Mouse (Mus musculus) kidney, postnatal 10 days (tissue): ENCODE measurements at regions not wholly inside any gene's neighbourhood (a gene's known extent, or its start where the extent isn't known, plus 50 kb on each side); places are given as distances from the start of the nearest gene placed in this dataset.
"Not testable (repeated sequence)": the region's sequence is repeated elsewhere in the genome, so short reads cannot be mapped to it uniquely, and the experiment has no call there.

Experiments used
- DNase-seq: peaks from one replicate; pipeline ENCODE4 v3.0.0; 2021; ENCODE audit warnings: mixed read lengths

DNA sequence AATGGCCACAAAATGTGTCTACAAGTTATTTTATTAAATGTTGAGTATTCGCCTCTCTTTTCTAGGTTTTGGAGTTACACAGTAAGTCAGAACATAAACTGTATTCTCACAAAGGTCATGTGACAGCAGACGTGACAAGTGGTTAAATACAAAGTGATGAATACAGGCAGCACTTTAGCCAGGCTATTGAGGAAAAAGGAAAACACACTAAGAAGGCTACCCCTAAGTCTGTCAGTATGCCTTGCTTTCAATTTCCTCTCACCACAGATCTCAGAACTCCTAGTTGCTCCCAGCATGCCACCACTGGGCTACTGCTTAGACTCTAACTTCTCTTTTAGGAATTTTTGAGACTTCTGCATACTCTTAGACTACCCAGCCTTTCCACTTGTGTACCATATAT, 297.9 kb upstream of the Pex5l start:
- no peak for DNase-seq

DNA sequence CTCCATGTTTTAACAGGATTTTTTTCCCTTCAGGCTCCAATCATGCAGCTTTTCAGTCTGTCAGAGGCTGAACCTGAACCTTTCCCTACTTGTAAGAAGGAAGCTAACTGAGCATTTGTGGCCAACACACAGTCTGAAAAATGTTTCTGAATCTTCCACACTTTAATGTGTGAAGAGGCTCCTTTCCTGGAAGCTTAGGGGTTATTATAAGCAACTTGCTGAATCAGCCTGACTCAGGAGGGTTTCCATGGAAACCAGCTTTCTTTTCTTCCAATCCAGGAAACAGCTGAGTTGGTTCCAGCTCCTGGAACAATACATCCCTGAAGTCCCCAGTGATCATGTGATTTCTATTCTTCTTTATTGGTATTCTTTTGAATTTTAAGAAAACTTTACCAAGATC, 297.5 kb upstream of the Pex5l start:
- DNase-seq = no peak

DNA sequence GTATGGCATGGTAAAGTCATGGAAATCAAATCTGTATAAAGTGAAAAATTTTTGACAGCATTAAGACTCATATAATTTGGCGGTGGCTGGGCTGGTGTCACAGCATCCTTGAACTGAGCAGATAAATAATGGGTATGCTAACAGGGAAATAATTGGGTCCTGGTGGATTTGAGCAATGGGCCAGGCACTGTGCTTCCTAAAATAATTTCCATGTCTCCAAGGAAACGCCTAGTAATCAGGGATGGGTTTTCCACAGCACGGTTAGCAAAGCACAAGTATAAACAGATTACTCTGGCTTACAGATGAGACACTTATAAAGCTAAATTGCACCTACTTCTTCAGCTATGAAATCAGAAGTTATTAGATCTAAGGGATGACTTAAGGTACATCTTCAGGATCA, 273.9 kb upstream of the Pex5l start:
- DNase-seq = no peak

DNA sequence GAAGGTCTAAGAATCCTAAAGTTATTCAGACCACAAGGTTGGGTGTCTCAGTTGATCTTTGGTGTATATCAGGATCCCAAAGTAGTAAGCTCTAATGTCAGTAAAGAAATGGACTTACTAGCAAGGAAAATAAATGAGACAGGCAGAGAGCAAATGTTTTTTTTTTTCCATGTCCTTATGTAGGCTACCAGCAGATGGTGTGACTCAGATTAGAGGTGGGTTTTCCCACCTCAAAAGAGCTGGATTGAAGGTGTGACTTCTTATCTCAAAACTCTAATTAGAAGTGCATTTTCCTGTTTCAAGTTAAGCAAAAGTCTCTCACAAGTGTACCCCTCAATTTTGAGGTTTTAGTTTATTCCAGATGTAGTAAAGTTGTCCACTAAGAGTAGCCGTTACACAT, 273.3 kb upstream of the Pex5l start:
- no peak for DNase-seq

DNA sequence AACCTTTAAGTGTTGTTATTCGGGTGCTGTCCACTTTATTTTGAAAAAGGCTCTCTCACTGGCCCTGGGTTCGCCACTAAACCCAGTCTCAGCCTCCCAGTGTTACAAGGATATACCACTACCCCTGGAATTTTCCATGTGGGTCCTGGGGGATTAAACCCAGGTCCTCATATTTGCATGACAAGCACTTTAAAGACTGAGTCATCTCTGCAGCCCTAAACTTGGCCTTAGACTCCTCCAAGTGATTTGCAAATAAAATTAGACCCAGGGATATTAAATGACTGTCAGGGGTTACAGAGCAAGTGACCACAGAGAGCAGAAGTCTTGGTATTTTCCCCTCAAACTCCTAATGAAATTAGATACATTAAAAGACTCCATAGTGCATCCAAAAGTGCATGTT, 258.9 kb upstream of the Pex5l start:
- DNase-seq = no peak

DNA sequence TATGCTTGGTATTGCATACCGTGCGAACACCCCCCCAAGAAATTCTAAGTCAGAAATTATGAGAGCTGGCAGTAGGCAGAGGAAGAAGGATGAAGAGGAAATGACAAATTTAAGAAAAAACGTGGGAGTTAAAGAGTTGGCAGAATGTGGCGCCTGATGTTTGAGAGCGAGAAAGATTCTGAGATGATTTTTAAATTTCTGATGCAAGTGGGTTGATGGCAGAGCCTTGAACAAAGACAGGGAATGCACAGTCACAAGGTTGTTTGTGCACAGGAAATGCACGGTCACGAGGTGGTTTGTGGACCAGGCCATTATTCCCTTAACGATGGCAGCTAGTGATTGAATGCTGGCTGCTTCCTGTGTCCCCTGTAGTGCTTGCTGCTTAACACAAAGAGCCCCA, 256.3 kb upstream of the Pex5l start:
- no peak for DNase-seq

DNA sequence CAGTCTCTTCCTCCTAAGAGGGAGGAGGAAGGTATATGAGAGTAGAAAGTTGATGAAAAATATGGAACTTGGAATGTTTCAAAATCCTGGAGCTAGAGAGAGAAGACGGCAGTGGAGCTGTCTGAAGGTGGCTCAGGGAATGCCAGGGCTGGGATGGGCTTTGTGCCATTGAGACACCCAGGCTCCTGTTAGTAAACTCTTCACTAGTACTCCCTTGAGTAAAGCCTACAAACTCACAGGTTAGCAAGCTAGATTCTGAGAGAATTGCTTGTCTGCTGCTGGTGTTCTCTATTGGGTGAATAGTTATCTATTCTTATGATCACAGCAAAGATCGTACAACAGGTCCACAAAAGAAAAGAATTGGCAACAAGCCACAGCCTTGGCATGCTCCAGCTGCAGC, 255.3 kb upstream of the Pex5l start:
- DNase-seq = no peak

DNA sequence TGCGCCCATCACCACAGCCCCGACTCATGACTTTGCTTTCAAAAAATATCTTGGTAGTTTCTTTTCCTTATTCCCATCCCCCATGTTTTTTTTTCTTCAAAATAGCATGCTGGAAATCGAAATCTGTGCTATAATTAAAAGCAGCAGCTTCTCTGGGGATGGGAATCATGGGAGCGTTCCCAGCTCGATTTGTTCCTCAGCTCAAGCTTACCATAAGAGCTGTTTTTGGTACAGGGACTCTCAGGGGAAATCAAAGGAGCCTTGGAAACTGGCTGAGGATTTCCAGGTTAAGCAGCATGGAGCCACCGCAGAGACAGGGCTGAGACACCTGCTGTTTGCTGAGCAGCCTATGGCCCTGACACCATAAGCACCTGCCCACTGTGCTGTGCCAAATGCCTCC, 254.2 kb upstream of the Pex5l start:
- DNase-seq = no peak

DNA sequence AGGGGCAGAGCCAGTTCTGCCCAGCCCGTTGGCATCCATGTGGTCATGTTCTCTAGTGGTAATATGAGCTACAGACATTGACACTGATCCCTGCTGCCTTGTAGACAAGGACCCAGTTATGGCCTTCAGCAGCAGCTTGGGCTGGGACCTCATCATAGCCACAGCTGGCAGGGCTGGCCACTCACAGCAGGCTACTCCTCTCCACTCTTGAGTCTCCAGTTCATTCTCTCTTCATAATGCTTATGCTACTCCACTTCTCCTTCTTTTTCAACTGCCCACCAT, 249.4 kb upstream of the Pex5l start:
- DNase-seq = no peak

DNA sequence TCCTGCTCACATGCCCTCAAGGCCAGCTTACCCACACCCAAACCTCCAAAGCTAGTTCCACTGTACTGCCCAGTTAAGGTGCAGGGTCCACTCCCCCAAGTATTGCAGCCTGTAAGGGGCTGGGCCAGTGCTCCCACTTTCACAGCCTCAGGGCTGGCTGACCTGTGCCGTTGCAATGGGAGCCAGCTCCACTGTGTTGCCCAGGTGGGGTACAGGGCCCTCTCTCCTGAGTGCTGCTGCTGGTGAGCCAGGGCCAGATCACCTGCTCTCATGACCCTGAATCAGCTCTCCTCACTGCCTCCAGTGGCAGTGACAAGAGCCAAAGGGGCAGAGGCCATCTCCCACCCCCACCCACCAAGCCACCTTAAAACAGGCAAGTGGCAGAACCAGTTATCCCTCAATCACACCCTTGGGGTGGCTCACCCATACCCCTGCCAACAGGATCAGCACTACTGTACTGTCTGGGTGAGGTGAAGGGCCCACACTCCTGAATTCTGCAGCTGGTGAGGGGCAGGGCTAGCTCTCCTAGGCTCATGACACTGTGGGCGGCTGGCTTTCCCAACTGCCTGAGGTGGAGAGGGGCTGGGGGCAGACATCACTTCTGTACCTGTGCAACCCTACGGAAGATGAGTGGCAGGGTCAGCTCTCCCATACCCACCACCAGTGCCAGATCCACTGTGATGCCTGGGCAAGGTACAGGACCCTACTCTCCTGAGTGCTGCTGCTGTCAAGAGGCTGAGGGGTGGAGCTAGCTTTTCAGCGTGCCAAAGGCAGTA, 248.9 kb upstream of the Pex5l start:
- DNase-seq = no peak

DNA sequence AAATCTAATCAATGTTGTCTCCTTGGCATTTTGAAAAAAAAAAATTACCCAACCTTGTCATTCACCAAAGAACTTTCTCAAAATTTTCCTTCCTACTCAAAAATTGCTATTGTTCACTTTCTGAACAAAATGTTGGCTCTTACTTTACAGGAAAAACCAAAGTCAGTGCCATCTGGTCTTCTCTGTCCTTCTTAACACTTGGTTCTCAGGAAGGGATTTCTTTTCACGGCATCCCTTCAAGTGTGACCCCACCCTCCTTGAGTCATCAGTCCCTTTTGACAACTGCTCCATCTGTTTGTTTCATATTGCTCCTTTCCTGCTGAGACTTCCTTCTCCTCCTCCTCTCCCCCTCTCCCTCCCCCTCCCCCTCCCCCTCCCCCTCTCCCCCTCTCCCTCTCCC, 245.1 kb upstream of the Pex5l start:
- DNase-seq = no peak

DNA sequence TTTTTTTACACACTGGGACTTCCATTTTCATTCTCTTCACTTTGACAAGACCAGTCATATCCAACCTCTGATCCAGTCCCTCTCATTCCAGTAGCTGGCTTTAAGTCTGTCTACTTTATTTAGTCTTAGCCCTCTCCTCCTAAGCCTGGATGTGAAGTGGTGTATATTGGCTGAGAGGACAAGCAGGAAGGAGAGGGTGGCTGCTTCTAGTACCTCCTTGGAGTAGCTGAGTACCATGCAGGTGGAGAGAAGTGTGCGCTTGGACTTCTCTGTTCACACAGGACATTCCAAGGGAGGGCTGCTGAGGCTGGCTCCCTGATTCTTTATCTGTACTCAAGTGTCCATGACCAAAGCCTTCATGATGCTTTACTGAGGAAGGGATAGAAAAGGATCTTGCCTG, 240.6 kb upstream of the Pex5l start:
- no peak for DNase-seq

DNA sequence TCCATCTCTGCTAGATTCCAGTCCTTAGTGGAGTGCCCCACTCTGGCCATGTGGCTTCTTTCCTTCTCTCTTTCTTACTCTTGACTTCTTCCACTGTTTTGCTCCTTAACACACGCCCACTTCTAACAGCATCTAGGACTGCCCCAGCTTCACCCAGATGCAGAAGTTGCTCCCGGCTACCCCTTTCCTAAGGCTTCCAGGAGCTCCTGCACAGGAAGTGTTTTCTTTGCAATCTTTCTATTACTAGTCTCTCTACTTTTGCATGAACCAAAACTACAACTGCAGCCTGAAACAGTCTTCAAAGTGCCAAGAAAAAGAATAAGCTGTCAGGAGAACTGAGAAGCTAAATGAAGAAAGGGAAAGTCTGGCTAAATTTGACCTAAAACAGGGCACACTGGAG, 236.6 kb upstream of the Pex5l start:
- no peak for DNase-seq

DNA sequence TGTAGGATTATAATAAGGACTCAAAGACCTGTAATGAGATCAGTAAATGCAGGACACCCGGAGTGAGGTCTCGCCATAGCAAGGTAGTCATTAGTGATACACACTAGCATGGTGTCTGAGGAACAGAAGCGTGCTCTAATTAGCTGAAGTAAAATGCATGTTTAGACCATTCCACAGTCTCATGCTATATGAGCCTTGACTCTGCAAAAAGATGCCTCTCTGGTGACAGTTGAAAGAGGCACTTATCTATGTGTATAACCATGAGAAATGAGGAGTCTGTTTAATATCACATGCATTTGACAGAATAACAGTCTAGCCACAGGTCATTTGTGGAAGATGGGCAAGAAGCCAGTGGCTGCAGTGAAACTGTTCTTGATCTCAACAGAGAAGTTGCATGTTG, 232.1 kb upstream of the Pex5l start:
- DNase-seq = no peak

DNA sequence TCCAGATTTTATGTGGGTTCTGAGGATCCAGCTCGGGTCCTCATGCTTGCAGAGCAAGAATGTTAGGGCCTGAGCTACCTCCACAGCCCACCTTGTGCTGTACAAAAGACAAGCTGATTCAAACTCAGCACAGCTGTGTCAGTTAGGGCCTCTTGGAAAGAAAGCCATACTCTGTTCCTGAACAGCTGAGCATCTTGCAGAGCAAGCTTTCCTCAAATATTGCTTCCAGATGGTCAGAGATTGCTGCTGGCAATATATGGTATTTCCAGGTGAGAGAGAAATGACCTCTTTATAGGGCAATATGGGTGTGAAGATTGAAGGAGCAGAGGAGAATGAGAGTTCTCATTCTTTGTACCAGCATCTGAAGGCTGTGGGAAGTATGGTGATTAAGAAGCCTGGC, 229.8 kb upstream of the Pex5l start:
- no peak for DNase-seq

DNA sequence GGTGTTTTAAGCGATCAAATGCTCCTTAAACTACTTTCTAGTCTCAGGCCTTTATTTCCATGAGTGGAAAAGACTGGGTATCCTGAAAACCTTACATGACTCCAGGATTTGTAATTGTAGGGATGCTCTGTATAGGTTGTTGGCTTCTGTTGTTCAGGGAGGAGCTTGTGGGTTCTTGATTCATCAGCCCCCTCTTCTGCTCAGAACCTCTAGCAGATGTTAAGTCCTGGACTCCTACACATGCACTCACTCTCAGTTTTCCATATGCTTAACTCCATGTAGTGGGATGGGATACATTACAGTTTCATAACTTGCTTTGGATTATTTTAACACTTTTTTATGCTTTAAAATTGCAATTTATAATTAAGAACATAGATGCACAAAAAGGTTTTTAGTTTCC, 220.5 kb upstream of the Pex5l start:
- no peak for DNase-seq

DNA sequence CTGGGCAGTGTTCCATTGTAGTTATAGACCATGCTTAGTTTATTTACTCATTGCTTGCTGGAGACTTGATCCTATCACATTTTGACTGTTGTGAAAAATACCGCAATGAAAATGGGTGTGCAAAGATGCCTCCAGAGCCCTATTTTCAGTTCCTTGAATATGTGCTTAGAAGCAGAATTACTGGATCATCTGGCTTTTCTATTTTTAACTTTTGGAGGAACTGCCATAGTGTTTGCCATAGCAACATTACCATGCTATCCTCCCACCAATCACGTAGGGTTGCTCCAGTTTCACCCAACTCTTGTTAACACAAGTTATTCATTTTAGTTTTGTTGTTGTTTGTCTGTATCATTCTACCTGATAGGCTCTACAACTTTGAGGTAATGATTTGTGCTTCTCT, 217.0 kb upstream of the Pex5l start:
- no peak for DNase-seq

DNA sequence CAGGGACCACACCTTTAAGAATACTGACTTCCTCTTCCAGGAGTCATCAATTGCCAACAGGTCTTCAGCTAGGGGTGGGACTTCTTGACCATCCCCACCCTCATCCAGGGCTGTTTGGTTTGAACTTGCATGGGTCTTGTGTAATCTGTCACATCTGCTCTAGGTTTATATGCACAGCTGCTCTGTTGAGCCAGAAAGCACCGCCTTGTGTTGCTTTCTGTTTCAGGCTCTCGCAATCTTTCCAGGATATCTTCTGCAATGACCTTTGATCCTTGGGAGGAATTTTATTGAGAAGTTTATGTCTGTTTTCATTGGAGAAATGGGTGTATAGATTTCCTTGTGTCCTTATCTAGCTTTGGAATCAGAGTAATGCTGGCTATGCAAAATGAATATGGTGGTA, 210.8 kb upstream of the Pex5l start:
- no peak for DNase-seq

DNA sequence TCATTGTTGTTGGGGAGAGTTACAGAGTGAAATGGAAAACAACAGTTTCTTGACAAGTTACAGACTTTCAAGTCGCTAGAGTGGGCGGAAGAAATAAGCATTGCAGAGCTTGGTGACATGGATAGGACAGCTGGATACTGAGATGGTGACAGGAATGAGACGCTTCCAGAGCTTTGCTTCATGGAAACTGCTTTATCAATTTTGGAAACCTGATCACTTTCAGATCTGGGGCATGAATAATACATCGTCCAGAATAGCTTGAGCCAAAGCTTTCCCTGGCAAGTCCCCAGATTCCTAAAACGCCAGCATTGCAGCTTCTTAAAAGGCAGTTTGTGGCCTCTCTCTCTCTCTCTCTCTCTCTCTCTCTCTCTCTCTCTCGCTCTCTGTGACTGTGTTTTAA, 207.9 kb upstream of the Pex5l start:
- no peak for DNase-seq

DNA sequence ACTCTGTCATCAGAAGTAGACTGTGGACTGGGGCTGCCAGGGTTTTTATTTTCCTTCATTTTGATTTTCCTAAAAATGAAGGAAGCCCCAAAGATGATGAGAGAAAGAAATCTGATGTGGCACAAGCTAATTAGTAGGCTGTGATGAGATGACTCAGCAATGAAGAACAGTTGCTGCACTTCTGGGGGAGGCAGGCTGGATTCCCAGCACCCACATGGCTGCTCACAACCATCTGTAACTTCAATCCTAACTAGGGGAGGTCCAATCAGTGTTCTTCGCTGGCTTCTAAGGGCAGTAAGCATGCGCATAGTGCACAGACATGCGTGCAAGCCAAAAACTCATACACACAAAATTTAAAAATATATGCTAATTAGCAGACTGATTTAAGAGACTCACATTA, 191.0 kb upstream of the Pex5l start:
- DNase-seq = no peak

DNA sequence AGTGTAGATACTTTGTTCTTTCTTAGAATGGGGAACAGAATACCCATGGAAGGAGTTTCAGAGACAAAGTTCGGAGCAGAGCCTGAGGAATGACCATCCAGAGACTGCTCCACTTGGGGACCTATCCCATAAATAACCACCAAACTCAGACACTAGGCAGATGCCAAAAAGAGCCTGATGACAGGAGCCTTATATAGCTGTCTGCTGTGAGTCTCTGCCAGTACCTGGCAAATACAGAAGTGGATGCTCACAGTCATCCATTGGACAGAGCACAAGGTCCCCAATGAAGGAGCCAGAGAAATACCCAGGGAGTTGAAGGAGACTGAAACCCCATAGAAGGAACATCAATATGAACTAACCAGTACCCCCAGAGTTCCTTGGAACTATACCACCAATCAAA, 174.6 kb upstream of the Pex5l start:
- DNase-seq = not testable (repeated sequence)

DNA sequence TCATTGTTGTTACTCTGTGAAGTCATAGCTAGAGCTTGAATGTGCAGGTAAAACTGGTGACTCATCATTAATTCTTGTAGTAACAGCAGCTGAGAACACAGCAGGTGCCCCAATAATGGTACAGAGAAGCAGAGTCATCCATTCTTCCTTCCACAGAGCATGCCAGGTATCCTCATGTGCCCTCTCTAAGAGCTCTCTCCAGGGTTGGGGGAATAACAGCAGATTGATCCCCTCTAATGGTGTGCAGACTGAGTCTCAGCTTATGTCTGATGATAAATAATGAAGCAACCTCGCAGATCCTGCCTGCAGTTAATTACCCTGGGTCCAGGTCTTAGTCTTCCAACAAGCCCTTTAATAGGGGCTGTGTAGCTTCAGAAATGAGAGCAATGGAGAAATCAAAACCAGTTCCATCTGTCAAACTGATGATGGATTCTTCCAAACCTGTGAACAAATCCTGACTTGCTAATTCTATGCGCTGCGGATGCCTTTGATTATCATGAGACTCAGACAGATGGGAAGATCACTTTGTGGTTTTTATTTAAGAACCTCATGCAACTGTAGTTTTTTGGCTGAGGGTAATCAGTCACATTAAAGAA, 169.3 kb upstream of the Pex5l start:
- no peak for DNase-seq

DNA sequence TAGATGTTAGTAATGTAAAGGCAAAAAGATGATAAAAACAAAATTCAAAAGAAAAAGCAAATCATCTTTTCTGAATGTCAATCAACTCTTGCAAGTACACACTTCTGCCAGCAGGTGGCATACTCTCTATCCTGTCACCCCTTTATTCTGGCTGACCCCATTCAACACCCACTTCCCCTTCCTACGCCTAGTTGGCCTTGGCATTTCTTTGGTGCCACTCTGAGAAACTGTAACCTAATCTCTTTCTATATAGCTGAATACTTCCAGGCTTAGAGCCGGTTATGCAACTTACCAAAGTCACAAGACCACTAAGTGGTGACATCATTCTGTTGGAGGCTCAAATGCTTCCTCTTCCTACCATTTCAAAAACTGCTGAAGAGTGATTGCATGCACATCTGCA, 165.2 kb upstream of the Pex5l start:
- DNase-seq = peak; percentile 9

DNA sequence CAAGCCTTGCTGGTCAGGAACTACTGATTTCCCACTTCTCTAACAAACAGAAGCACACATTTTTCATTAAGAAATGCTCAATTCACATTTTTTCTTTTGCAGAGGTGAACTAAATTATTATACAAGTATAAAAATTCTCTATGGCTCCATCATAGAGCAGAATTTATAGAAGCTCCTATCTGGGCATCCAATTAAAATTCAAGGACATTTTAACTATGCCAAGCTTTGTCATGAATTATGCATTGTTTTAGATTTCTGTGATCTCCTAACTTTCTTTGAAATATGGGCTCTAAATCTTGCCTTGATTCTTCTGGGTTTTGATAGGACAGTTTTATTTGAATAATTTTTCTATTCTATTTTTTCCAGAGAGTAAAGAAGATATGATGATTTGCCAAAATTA, 163.1 kb upstream of the Pex5l start:
- no peak for DNase-seq

DNA sequence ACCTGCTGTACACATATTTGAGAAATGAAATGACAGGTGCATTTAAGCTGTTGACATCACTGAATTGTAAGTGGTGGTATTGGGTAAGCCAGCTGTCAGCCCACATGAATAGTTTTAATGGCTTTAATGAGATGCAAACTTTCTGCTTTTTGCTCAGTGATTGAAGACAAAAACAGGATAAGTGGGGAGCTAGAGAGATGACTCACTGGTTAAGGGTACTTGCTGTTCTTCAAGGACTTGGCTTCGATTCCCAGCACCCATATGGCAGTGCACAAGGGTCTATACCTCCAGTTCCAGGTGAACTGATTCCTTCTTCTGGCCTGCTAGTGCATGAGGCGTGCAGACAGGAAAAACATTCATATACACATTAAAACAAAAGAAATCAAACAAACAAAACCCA, 162.7 kb upstream of the Pex5l start:
- no peak for DNase-seq

DNA sequence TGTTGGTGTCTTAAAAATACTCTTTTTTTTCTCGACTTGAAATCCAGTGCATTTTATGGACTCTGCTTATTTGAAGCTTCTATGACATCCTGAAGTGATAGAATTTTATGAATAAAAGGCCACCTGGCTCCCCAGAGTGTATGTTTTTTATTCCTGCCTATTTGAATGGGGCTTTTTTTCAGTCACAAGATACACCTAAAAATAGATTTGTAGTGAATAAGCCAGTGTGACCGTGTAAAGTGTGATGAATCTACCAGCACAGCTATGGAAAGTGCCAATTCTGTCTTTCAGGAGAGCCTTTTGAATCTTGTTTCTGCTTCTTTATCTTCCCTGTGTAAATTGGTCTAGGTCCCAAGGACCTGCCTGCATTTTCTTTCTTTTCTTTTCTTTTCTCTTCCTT, 119.8 kb upstream of the Pex5l start:
- no peak for DNase-seq
